Mouse (Mus musculus): ENCODE results near the gene Lrrc38.

GRCm38 (mm10) chr4:143305031-143305430, 44.5 kb upstream of the Lrrc38 start:
- no peak for TF ChIP-seq POLR2AphosphoS5 (IDR thresholded peaks at IDR 0.05; ENCODE audit: borderline replicate concordance, low read depth, low read length)
- no peak for TF ChIP-seq CTCF (IDR thresholded peaks at IDR 0.05 in 2 of 3, conservative IDR thresholded peaks at IDR 0.05 in 1 of 3; ENCODE audit: control insufficient read depth in 1 of 3, insufficient read depth in 1 of 3, low read depth in 2 of 3, low read length in 3 of 3, poor library complexity in 1 of 3, severe bottlenecking in 1 of 3)
- TF ChIP-seq ZNF384 (IDR thresholded peaks at IDR 0.05; ENCODE audit: low read depth, low read length), result no peak
- TF ChIP-seq TCF12 (IDR thresholded peaks at IDR 0.05; ENCODE audit: low read depth, low read length), result no peak
- no peak for TF ChIP-seq POLR2A (IDR thresholded peaks at IDR 0.05; ENCODE audit: control insufficient read depth in 1 of 2, insufficient read depth in 1 of 2, low read depth in 1 of 2, low read length in 2 of 2, poor library complexity in 1 of 2)
- no peak for TF ChIP-seq MAX (IDR thresholded peaks at IDR 0.05; ENCODE audit: low read length)

Measured in MEL (cell line).